Mouse (Mus musculus): ENCODE measurements around the gene Mup22. TPM values are rescaled to one million over a fixed set of nuclear protein-coding genes. Genes with fewer than 3 reads are reported as not detected.
"Not testable (repeated sequence)": the region's sequence is repeated elsewhere in the genome, so short reads cannot be mapped to it uniquely, and the experiment has no call there.

The Mup22 gene
- polyA plus RNA-seq (2012; rRNA removed) = 3.1 and 4.8 TPM in 2 replicates

GRCm38 (mm10) chr4:60821363-60821762, at the start of gene Mup22:
Gene Mup22, minus strand, starts transcription at chr4:60821463.
- DNase-seq (ENCODE audit: low spot score) = not testable (repeated sequence)

- not testable (repeated sequence) for DNase-seq (ENCODE audit: low spot score)
These were observed 19.6 kb upstream of the Mup22 start for GRCm38 (mm10) chr4:60840889-60841288.

Other genes starting within 250 kb of the Mup22 start
- 4.1 TPM in 1 of 2 replicates, not detected in the other for gene Mup10, start 239.3 kb downstream of the Mup22 start, polyA plus RNA-seq (2012; rRNA removed)
- gene Mup11, start 159.1 kb downstream of the Mup22 start, polyA plus RNA-seq (2012; rRNA removed) = 0.80 and 1.1 TPM in 2 replicates
- gene Mup12, start 80.1 kb downstream of the Mup22 start, polyA plus RNA-seq (2012; rRNA removed) = not detected in 2 replicates

All from urinary bladder, adult 2 months (tissue).